Mouse (Mus musculus): ENCODE data around the gene Ptpra. TPM values are rescaled to one million over a fixed set of nuclear protein-coding genes. Genes with fewer than 3 reads are reported as not detected.
"Not testable (repeated sequence)": the region's sequence is repeated elsewhere in the genome, so short reads cannot be mapped to it uniquely, and the experiment has no call there.

Ptpra gene
- total RNA-seq, 2 experiments from 2014 or later, result 234 to 252 TPM

DNA sequence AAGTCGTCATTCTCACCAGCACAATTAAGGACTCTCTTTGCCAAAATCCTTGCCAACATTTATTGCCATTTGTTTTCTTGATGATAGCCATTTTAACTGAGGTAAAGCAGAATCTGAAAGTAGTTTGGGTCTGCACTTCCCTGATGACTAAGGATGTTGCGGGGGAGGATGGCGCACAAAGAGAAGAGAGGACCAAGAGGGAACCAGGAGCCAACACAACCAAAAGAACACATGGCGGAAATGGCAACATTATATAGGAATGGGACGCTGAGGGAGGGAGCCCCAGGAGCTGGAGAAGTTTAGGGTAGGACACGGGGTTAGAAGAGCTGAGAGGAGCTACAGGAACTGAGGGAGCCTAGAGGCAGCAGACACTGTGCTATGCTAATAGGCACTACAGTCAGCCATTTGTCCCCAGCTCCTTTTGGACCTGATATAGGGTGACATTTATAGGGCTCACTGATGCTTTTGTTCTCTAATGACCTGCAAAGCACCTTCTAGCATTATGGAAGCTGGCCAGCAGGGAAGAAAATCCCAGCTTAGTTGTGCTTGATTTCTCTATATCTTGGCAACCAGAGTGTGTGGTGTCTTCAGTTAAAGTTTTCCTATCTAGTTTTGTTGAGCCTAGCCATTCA, 26.7 kb downstream of the Ptpra start:
- DNase-seq (ENCODE audit: low spot score in 2 of 2), result peak in 1 of 2 experiments; percentile 58
- intact Hi-C loops (cut with DNase I), result no loop called here

GRCm38 (mm10) chr2:130482177-130482576, 32.1 kb downstream of the Ptpra start:
- no peak for DNase-seq (ENCODE audit: low spot score in 2 of 2)
- intact Hi-C loops (cut with DNase I), result no loop called here

DNA sequence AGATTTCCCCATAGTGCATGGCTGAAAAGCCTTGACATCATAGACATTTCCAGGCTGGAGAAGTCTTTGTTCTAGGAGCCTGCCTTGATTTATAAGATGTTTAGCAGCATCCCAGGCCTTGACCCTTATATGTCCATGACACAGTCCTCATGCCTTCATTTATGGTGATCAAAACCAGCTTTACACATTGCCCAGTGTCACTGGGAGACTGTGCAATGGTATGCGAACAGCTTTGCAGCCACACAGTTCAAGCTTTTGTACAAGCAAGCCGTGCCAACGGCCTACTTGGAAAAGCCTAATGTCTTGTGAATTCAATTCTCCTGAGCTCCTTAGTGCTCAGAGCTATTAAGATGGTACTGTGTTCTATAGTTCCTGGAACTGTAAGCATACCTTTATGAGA, 32.6 kb downstream of the Ptpra start:
- intact Hi-C loops (cut with DNase I), result no loop called here
- no peak for DNase-seq (ENCODE audit: low spot score in 2 of 2)

- no peak for DNase-seq (ENCODE audit: low spot score in 2 of 2)
- intact Hi-C loops (cut with DNase I), result no loop called here
Observed at GRCm38 (mm10) chr2:130484206-130484605, 34.1 kb downstream of the Ptpra start.

- intact Hi-C loops (cut with DNase I), result no loop called here
- no peak for DNase-seq (ENCODE audit: low spot score in 2 of 2)
Observed at GRCm38 (mm10) chr2:130488002-130488401, 37.9 kb downstream of the Ptpra start.

GRCm38 (mm10) chr2:130488600-130488999, 38.5 kb downstream of the Ptpra start:
- intact Hi-C loops (cut with DNase I), result no loop called here
- DNase-seq (ENCODE audit: low spot score in 2 of 2), result no peak

- no peak for DNase-seq (ENCODE audit: low spot score in 2 of 2)
- intact Hi-C loops (cut with DNase I), result loop anchor here (5.0 kb wide), 1 partner anchor 39 kb away; the partner anchor contains the start of gene Ptpra
Observed at GRCm38 (mm10) chr2:130491162-130491561, 41.1 kb downstream of the Ptpra start.

GRCm38 (mm10) chr2:130491587-130491986, 41.5 kb downstream of the Ptpra start:
- intact Hi-C loops (cut with DNase I), result loop anchor here (5.0 kb wide), 1 partner anchor 39 kb away; the partner anchor contains the start of gene Ptpra
- DNase-seq (ENCODE audit: low spot score in 2 of 2), result peak; percentile 41 to 75

DNA sequence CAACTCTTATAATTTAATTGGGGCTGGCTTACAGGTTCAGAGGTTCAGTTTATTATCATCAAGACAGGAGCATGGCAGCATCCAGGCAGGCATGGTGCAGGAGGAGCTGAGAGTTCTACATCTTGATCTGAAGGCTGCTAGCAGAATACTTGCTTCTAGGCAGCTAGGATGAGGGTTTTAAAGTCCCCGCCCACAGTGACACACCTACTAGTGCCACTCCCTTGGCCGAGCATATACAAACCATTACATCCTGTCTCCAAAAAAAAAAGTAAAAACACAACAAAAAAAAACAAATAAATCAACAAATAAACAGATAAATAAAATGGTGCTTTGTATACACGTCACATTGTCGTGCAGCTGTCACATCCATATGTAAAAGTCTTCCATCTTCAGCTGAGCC, 45.0 kb downstream of the Ptpra start:
- intact Hi-C loops (cut with DNase I); DNase-seq (ENCODE audit: low spot score in 2 of 2): not testable (repeated sequence)

- intact Hi-C loops (cut with DNase I), result no loop called here
- peak; percentile 46 to 57 for DNase-seq (ENCODE audit: low spot score in 2 of 2)
Observed at GRCm38 (mm10) chr2:130496037-130496436, 46.0 kb downstream of the Ptpra start.

- no peak for DNase-seq (ENCODE audit: low spot score in 2 of 2)
- intact Hi-C loops (cut with DNase I), result no loop called here
Observed at GRCm38 (mm10) chr2:130496931-130497330, 46.9 kb downstream of the Ptpra start.

- intact Hi-C loops (cut with DNase I), result no loop called here
- DNase-seq (ENCODE audit: low spot score in 2 of 2), result no peak
Observed at GRCm38 (mm10) chr2:130499546-130499945, 49.5 kb downstream of the Ptpra start.

GRCm38 (mm10) chr2:130501556-130501955, 51.5 kb downstream of the Ptpra start:
- DNase-seq (ENCODE audit: low spot score in 2 of 2), result no peak
- intact Hi-C loops (cut with DNase I), result no loop called here

- intact Hi-C loops (cut with DNase I); DNase-seq (ENCODE audit: low spot score in 2 of 2): not testable (repeated sequence)
Observed at GRCm38 (mm10) chr2:130511616-130512015, 61.5 kb downstream of the Ptpra start.

DNA sequence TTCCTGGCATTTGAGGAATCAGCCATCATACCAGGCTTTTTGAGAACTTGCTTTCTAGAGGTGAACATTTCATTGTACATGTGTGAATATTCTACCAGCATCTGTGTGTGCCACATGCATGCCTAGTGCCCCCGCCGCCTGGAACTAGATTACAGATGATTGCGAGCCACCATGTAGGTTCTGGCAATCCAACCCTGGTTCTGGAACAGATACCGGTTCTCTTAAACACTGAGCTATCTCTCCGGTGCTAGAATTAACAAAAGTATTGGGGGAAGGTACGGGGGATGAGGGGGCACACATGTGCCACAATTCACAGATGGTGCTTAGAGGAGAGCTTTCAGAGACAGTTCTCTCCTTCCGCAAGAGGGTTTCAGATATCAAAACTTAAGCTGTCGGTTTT, 63.8 kb downstream of the Ptpra start:
- DNase-seq (ENCODE audit: low spot score in 2 of 2), result no peak
- intact Hi-C loops (cut with DNase I), result no loop called here

- DNase-seq (ENCODE audit: low spot score in 2 of 2), result no peak
- intact Hi-C loops (cut with DNase I), result loop anchor here (5.0 kb wide), 1 partner anchor 83 kb away; no protein-coding TSS in a partner anchor
Observed at GRCm38 (mm10) chr2:130515791-130516190, 65.7 kb downstream of the Ptpra start.

GRCm38 (mm10) chr2:130521927-130522326, 71.8 kb downstream of the Ptpra start:
- intact Hi-C loops (cut with DNase I), result no loop called here
- no peak for DNase-seq (ENCODE audit: low spot score in 2 of 2)

GRCm38 (mm10) chr2:130525480-130525879, 75.4 kb downstream of the Ptpra start:
- intact Hi-C loops (cut with DNase I); DNase-seq (ENCODE audit: low spot score in 2 of 2): not testable (repeated sequence)

- intact Hi-C loops (cut with DNase I), result no loop called here
Observed at GRCm38 (mm10) chr2:130528457-130528856, 78.4 kb downstream of the Ptpra start.

DNA sequence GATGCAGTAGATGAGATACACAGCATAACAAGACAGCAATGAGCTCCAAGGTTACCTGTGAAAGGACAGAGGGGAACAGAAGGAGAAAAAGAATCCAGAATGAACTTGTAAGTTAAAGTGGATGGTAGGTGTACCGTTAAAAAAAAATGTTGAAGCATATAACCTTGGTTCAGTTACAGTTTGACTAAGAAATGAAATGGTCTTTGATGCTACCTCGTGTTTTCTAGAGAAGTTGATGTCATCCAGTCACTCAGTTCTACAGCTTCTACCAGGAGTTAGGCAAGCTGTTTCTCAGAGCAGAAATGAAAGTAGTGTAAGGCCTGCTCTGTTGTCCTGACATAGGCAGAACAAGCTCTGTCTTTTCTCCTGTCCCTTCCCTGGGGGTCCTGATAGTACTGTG, 79.2 kb downstream of the Ptpra start:
- DNase-seq (ENCODE audit: low spot score in 2 of 2), result no peak
- intact Hi-C loops (cut with DNase I), result no loop called here

More at GRCm38 (mm10) chr2:130528457-130528856, 78.4 kb downstream of the Ptpra start:
- DNase-seq (ENCODE audit: low spot score in 2 of 2), result no peak

- intact Hi-C loops (cut with DNase I), result loop anchor here (10.0 kb wide), 1 partner anchor 235 kb away; the partner anchor contains the start of gene Ebf4
Observed at GRCm38 (mm10) chr2:130529925-130530324, 79.8 kb downstream of the Ptpra start.

More at GRCm38 (mm10) chr2:130529925-130530324, 79.8 kb downstream of the Ptpra start:
- no peak for DNase-seq (ENCODE audit: low spot score in 2 of 2)
